ENCODE assay signal across 8 mouse cellular contexts in the genomic region with DNA sequence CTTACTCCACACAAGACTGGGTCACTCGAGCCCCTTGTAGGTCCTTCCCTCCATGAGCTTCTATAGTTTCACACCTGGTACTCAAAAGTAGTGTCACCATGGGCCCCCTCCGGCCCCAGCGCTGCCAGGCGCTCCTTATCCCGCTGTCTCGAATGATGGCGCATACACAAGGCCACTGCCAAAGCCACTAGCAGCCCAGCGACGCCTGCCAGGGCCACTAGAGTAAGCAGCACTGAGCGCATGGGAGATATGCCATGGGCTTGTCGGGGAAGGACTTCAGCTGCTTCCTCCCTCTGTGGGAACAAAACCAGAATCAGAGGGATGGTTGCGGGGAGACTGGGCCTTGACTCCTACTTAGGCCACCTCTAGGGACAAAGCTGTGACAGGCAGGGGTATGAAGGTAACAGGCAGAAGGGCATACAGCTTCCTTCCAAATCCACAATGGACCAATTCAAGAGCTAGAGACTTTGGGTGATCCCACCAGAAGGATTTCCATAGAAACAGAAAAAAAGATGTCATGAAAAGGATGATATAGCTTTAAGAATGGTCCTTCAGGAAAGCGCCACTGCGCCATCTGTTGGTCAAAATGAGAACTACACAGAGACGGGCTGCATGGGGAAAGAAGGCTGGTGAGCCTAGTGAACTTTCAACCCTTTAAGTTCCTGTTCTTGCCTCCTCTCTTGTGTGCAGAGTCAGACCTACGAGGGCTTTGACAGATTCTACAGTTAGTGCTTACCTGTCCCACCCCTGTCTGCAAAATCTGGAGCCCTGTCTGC. TPM values are rescaled to one million over a fixed set of nuclear protein-coding genes. Genes with fewer than 3 reads are reported as not detected.
DNase-seq lines count a peak whose midpoint lies in the region; ATAC-seq and TF ChIP-seq lines count a peak whose summit lies in the region.

No protein-coding gene starts in this region.

- no peaks in the 10 kb centered on the region for H3K9me3 ChIP-seq in liver, embryonic 12.5 days (replicated peaks)
- H3K9me3 ChIP-seq in liver, embryonic 14.5 days (ENCODE audit: control insufficient read depth, low read length), result no peaks in the 10 kb centered on the region

- H3K27me3 ChIP-seq in liver, embryonic 12.5 days (replicated peaks), result peaks cover 23% of the 10 kb centered on the region
- H3K27me3 ChIP-seq in liver, embryonic 14.5 days (ENCODE audit: control insufficient read depth, insufficient read depth, low read length), result no peaks in the 10 kb centered on the region

- H3K9ac ChIP-seq in liver, embryonic 12.5 days, result no peak overlapping the region
- H3K9ac ChIP-seq in liver, embryonic 14.5 days (replicated peaks), result no peak overlapping the region

- DNase-seq in liver, result peak; percentile 85
- peak; percentile 87 for DNase-seq in brain, adult 2 months (ENCODE audit: low read depth, low spot score)
- peak; percentile 91 for DNase-seq in induced T-regulatory cell, adult 2 months (ENCODE audit: low read depth)
- peak; percentile 56 to 65 (median 58) for DNase-seq in liver, embryonic 14.5 days (ENCODE audit: low read depth in 3 of 3, low spot score in 3 of 3)
- peak; percentile 84 for DNase-seq in retina, postnatal 1 day
- DNase-seq in thymus, postnatal 36 days, result peak; percentile 77 to 86

- no peak for ATAC-seq in liver, embryonic 12.5 days
- ATAC-seq in erythroid progenitor cell, adult 5-6 weeks (replicated peaks; ENCODE audit: low FRiP score, poor library complexity, severe bottlenecking), result peak; percentile 44
- ATAC-seq in liver, embryonic 14.5 days (ENCODE audit: insufficient read depth), result no peak

- no peak overlapping the region for H3K27ac ChIP-seq in liver, embryonic 12.5 days
- no peak overlapping the region for H3K27ac ChIP-seq in liver, embryonic 14.5 days

- H3K4me2 ChIP-seq in liver, embryonic 12.5 days, result no peak overlapping the region
- H3K4me2 ChIP-seq in liver, embryonic 14.5 days (ENCODE audit: low read depth), result no peak overlapping the region

- no peaks in the 10 kb centered on the region for H3K36me3 ChIP-seq in liver, embryonic 12.5 days
- no peaks in the 10 kb centered on the region for H3K36me3 ChIP-seq in liver, embryonic 14.5 days (replicated peaks; ENCODE audit: control insufficient read depth, insufficient read depth, low read depth)

- 56% methylated on average over 16 of the region's 16 CpGs for WGBS in liver, embryonic 12.5 days (ENCODE audit: insufficient replicate concordance)
- WGBS in liver, embryonic 14.5 days (ENCODE audit: insufficient replicate concordance), result 54% methylated on average over 16 of the region's 16 CpGs

- H3K4me3 ChIP-seq in liver, embryonic 12.5 days, result no peak overlapping the region
- no peak overlapping the region for H3K4me3 ChIP-seq in liver, embryonic 14.5 days (ENCODE audit: insufficient read depth in 1 of 2, low read depth in 2 of 2, low read length in 2 of 2)

- peak; percentile 94 for TF ChIP-seq CTCF in liver, embryonic 14.5 days (IDR thresholded peaks at IDR 0.05; ENCODE audit: low read depth)

- peaks cover 33% of the 10 kb centered on the region for H3K4me1 ChIP-seq in liver, embryonic 12.5 days
- peaks cover 0 to 3% of the 10 kb centered on the region in 2 experiments; a peak in 2 of 4 replicates for H3K4me1 ChIP-seq in liver, embryonic 14.5 days (replicated peaks; ENCODE audit: control insufficient read depth in 2 of 2, insufficient read depth in 2 of 2, low read length in 1 of 2)

- TF ChIP-seq EP300 in liver, embryonic 14.5 days (IDR thresholded peaks at IDR 0.05; ENCODE audit: low read depth), result no peak

RNA-seq across cellular contexts. Expression of a gene that starts 10.3 kb away (rescaled TPM):
- 0.79 and 0.82 TPM in 2 replicates for polyA plus RNA-seq in liver, embryonic 12.5 days (2016; fragmentation: Nextera tagmentation; extraction: Ambion mirVana)
- total RNA-seq in erythroid progenitor cell, adult 5-6 weeks (2015; ENCODE audit: low replicate concordance), result not detected in 2 replicates
- total RNA-seq in erythroid progenitor cell, adult 5-6 weeks (2017; ENCODE audit: low replicate concordance), result not detected in 2 replicates
- 0.26 and 0.28 TPM in 2 replicates for polyA plus RNA-seq in liver, embryonic 14.5 days (2012; rRNA removed)
- 0.08 and 0.17 TPM in 2 replicates for polyA plus RNA-seq in liver, embryonic 14.5 days (2014; fragmentation: Nextera tagmentation; extraction: Ambion mirVana)

RNA-seq across cellular contexts. Expression of a gene that starts 17.8 kb away (rescaled TPM):
- polyA plus RNA-seq in liver, embryonic 12.5 days (2016; fragmentation: Nextera tagmentation; extraction: Ambion mirVana), result 27.2 and 27.8 TPM in 2 replicates
- total RNA-seq in erythroid progenitor cell, adult 5-6 weeks (2015; ENCODE audit: low replicate concordance), result 154 and 158 TPM in 2 replicates
- 356 and 386 TPM in 2 replicates for total RNA-seq in erythroid progenitor cell, adult 5-6 weeks (2017; ENCODE audit: low replicate concordance)
- 17.6 and 21.1 TPM in 2 replicates for polyA plus RNA-seq in liver, embryonic 14.5 days (2012; rRNA removed)
- polyA plus RNA-seq in liver, embryonic 14.5 days (2014; fragmentation: Nextera tagmentation; extraction: Ambion mirVana), result 11.1 and 12.5 TPM in 2 replicates

RNA-seq across cellular contexts. Expression of a gene that starts 22.1 kb away (rescaled TPM):
- not detected in 2 replicates for polyA plus RNA-seq in liver, embryonic 12.5 days (2016; fragmentation: Nextera tagmentation; extraction: Ambion mirVana)
- not detected in 2 replicates for total RNA-seq in erythroid progenitor cell, adult 5-6 weeks (2015; ENCODE audit: low replicate concordance)
- not detected in 2 replicates for total RNA-seq in erythroid progenitor cell, adult 5-6 weeks (2017; ENCODE audit: low replicate concordance)
- not detected in 2 replicates for polyA plus RNA-seq in liver, embryonic 14.5 days (2012; rRNA removed)
- 0.22 TPM in 1 of 2 replicates, not detected in the other for polyA plus RNA-seq in liver, embryonic 14.5 days (2014; fragmentation: Nextera tagmentation; extraction: Ambion mirVana)

RNA-seq across cellular contexts. Expression of a gene that starts 24.2 kb away (rescaled TPM):
- 0.32 TPM in 1 of 2 replicates, not detected in the other for polyA plus RNA-seq in liver, embryonic 12.5 days (2016; fragmentation: Nextera tagmentation; extraction: Ambion mirVana)
- total RNA-seq in erythroid progenitor cell, adult 5-6 weeks (2015; ENCODE audit: low replicate concordance), result not detected in 2 replicates
- total RNA-seq in erythroid progenitor cell, adult 5-6 weeks (2017; ENCODE audit: low replicate concordance), result not detected in 2 replicates
- polyA plus RNA-seq in liver, embryonic 14.5 days (2012; rRNA removed), result not detected in 2 replicates
- not detected in 2 replicates for polyA plus RNA-seq in liver, embryonic 14.5 days (2014; fragmentation: Nextera tagmentation; extraction: Ambion mirVana)

RNA-seq across cellular contexts. Expression of a gene that starts 34.4 kb away (rescaled TPM):
- polyA plus RNA-seq in liver, embryonic 12.5 days (2016; fragmentation: Nextera tagmentation; extraction: Ambion mirVana), result 465 and 490 TPM in 2 replicates
- 474 and 550 TPM in 2 replicates for total RNA-seq in erythroid progenitor cell, adult 5-6 weeks (2015; ENCODE audit: low replicate concordance)
- total RNA-seq in erythroid progenitor cell, adult 5-6 weeks (2017; ENCODE audit: low replicate concordance), result 246 TPM in 2 replicates
- 155 and 168 TPM in 2 replicates for polyA plus RNA-seq in liver, embryonic 14.5 days (2012; rRNA removed)
- polyA plus RNA-seq in liver, embryonic 14.5 days (2014; fragmentation: Nextera tagmentation; extraction: Ambion mirVana), result 346 and 362 TPM in 2 replicates
